Mouse (Mus musculus): Measurements from ENCODE around the gene Tet3. TPM values are rescaled to one million over a fixed set of nuclear protein-coding genes. Genes with fewer than 3 reads are reported as not detected.
A peak's percentile ranks its signal among the peaks of the same experiment; 100 is the strongest.

Gene Tet3
- polyA plus RNA-seq, 1 experiment = 46.8 TPM

DNA sequence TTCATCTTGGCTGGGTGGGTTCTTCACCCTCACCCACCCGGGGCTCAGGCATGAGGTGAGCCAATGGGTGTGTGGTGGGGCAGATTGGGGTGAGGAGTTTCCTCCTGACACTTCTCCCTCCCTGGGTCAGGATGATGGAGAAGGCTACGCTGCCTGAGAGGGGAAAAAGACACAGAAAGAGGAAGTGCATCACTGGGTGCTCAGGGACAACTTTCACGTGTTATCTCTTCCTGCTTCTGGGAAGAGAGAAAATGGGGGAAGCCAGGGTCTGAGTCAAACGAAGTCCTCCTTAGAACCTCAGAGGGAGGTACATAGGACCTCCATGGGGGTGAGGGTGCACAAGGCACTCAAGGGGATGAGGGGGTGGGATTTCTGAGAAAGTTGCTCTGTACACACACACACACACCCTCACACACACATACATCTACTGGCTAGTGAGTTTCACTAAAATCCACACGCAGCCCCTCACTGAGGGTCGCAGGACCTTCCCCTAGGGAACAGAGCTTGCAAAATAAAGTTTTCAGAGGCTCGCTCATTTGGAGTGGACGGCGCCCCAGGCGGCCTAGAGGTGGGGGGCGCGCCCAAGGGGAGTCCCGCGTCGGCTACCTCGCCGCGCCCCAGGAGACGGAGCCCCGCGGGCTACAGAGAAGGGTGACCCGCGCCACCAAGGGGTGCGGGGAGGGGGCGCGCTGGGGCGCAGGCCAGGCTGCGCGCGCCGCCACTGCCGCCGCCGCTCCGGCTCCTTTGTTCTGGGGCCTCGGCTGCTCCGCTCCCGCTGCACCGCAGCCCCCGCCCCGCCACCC lies 3.4 kb downstream of the Tet3 start:
- Histone ChIP-seq H3K27ac (ENCODE audit: insufficient read depth, low read depth, low read length) (peak overlapping the region; percentile 98), H3K4me1 (ENCODE audit: control insufficient read depth, insufficient read depth, low read length) (peaks cover 41% of the 10 kb centered on the region), H3K4me3 (ENCODE audit: insufficient read depth, low read length) (peak overlapping the region; percentile 79)
- TF ChIP-seq POLR2A (IDR thresholded peaks at IDR 0.05; ENCODE audit: borderline replicate concordance, low read depth, low read length) (no peak), CTCF (IDR thresholded peaks at IDR 0.05; ENCODE audit: low read depth, low read length) (no peak)

DNA sequence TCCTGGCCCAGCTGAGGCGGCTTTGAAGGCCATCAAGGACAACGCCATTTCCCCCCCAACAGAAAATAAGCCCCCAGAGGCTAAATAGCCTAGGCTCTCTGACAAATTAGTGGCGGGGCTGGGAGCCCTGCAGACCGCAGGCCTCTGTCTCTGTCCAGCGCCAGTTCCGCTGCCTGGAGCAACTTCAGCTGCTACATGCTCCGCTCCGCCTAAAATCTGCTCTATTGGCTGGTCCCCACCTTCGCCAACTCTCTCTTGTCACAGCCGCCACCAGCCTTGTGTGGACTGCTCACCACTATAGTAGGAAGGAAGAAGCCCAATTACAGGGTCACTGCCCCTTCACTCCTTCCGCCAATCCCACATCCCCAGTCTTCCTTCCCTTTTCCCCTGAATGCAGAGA lies 5.2 kb downstream of the Tet3 start:
- Histone ChIP-seq H3K4me1 (ENCODE audit: control insufficient read depth, insufficient read depth, low read length) (peaks cover 59% of the 10 kb centered on the region), H3K27ac (ENCODE audit: insufficient read depth, low read depth, low read length) (peak overlapping the region; percentile 76), H3K4me3 (ENCODE audit: insufficient read depth, low read length) (peak overlapping the region; percentile 79)
- no peak for TF ChIP-seq POLR2A (IDR thresholded peaks at IDR 0.05; ENCODE audit: borderline replicate concordance, low read depth, low read length)
- TF ChIP-seq CTCF (IDR thresholded peaks at IDR 0.05; ENCODE audit: low read depth, low read length) = no peak

DNA sequence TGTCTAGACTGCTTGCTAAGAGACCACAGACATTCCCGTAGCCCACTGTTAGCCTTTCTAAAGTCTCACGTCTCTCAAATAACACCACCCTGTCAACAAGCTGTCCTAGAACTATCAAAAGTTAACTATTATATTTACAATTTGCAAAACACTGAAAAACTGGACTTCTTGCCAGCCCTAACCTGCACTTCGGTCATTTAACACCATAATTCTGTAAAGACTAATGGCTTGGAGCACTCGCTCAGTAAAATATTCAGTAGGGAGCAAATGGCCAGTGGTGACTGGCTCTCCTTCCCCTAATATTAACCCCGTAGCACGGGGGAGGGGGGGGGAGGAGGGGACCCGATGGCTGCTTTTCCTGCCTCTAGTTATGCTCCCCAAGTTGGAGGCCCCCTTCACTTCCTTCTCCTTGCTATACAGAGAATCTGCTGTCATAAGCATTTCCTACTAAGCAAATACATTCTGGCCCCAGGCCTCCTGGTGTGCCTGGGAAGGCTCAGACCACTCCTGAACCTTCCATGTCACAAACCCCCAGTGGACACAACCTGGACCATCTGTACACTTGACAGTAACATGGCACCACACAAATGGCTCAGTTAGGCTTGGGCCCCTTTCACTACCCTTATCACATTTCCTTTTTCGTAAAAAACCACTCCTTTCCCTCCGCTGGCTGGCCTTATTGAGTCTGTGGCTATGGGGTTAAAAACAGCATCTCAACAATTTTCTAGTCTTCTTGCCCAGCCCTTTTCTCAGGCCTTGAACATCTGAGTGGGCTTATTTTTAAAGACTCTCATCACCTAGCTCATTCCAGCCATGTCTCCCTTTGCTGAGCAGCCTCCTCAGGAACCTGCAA lies 8.2 kb downstream of the Tet3 start:
- peak overlapping the region; percentile 43 for H3K4me3 ChIP-seq (ENCODE audit: insufficient read depth, low read length)
- TF ChIP-seq POLR2A (IDR thresholded peaks at IDR 0.05; ENCODE audit: borderline replicate concordance, low read depth, low read length) = no peak
- peaks cover 74% of the 10 kb centered on the region for H3K4me1 ChIP-seq (ENCODE audit: control insufficient read depth, insufficient read depth, low read length)
- peak overlapping the region; percentile 96 for H3K27ac ChIP-seq (ENCODE audit: insufficient read depth, low read depth, low read length)

DNA sequence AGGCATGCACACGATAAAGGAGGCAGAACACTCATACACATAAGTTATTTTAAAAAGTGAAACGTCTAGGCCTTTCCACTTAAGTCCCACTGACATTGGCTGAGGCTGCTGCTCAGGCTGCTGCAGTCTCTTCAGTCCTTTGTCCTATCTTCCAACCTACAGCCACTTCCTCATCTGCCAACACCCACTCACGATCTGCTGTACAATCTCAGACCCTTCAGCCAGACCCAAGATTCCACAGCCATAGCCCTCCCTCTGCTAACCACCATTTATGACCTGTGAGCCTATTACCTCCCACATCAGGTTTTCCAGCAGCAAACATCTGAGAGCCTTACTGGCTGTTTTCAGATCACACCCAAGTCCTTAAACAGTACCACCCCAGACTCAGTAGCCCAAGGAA lies 9.4 kb downstream of the Tet3 start:
- Histone ChIP-seq H3K27ac (ENCODE audit: insufficient read depth, low read depth, low read length) (peak overlapping the region; percentile 75), H3K4me1 (ENCODE audit: control insufficient read depth, insufficient read depth, low read length) (peaks cover 79% of the 10 kb centered on the region), H3K4me3 (ENCODE audit: insufficient read depth, low read length) (peak overlapping the region; percentile 19)
- TF ChIP-seq CTCF (IDR thresholded peaks at IDR 0.05; ENCODE audit: low read depth, low read length) (no peak), POLR2A (IDR thresholded peaks at IDR 0.05; ENCODE audit: borderline replicate concordance, low read depth, low read length) (no peak)

DNA sequence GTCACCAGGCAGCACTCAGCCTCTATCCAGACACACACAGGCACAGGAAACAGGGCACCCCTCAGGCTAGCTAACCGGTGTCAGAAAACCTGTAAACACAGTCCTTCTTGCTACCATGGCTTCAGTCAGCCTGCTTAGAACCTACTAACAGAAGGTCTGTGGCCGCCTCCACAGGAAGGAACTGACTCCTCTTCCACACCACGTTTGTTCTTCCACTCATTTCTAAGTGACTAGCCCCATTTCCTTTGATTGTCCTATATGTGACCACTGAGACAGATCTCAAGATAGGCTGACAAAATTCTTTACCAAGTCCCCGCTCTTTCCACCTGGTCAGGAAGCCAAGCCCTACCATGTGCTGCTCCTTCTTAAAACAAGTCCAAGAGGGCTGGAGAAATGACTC lies 10.0 kb downstream of the Tet3 start:
- TF ChIP-seq POLR2A (IDR thresholded peaks at IDR 0.05; ENCODE audit: borderline replicate concordance, low read depth, low read length) = no peak
- no peak for TF ChIP-seq CTCF (IDR thresholded peaks at IDR 0.05; ENCODE audit: low read depth, low read length)
- Histone ChIP-seq H3K4me3 (ENCODE audit: insufficient read depth, low read length) (peak overlapping the region; percentile 9; the same call in 1 of the 2 replicates), H3K4me1 (ENCODE audit: control insufficient read depth, insufficient read depth, low read length) (peaks cover 80% of the 10 kb centered on the region), H3K27ac (ENCODE audit: insufficient read depth, low read depth, low read length) (peak overlapping the region; percentile 75)

DNA sequence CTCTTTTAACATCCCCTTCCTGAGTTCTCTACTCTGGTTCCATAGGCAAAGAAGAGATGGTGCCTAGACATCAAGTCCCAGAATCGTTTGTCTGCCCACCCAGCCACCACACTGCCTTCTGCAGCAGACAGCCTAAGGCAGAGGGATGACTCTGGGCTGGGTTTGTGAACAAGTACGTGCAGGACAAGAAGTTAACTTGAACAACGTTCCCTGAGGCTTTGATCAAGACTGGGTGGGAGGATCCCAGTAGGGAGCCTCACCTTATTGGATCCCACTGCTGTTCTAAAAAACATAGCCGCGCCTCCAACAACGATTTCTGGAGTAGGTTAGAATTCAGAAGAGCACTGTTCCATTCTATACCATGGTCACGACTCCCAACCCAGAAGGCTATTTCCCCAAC lies 11.9 kb downstream of the Tet3 start:
- no peak overlapping the region for H3K4me3 ChIP-seq (ENCODE audit: insufficient read depth, low read length)
- H3K4me1 ChIP-seq (ENCODE audit: control insufficient read depth, insufficient read depth, low read length) = peaks cover 87% of the 10 kb centered on the region
- no peak for TF ChIP-seq CTCF (IDR thresholded peaks at IDR 0.05; ENCODE audit: low read depth, low read length)
- TF ChIP-seq POLR2A (IDR thresholded peaks at IDR 0.05; ENCODE audit: borderline replicate concordance, low read depth, low read length) = no peak
- H3K27ac ChIP-seq (ENCODE audit: insufficient read depth, low read depth, low read length) = no peak overlapping the region

DNA sequence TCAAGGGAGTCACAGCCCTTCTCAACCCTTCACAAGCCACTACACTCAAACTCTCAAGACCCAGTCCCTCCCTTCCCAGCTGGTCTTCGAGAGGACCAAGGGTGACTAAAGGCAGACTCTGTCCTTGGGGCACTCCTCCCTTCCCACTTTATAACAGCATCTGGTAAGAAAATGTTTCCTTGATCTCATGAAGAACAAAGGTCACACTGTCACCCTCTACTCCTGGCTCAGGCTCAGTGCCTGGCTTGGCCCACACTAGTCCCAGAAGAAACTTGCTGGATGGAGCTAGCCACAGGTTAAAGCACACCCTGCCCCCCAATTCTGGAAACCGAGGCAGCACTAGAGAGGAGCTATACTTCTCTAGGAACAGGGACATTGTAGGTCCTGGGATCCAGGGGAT lies 13.1 kb downstream of the Tet3 start:
- TF ChIP-seq POLR2A (IDR thresholded peaks at IDR 0.05; ENCODE audit: borderline replicate concordance, low read depth, low read length) = no peak
- TF ChIP-seq CTCF (IDR thresholded peaks at IDR 0.05; ENCODE audit: low read depth, low read length) = no peak
- H3K4me1 ChIP-seq (ENCODE audit: control insufficient read depth, insufficient read depth, low read length) = peaks cover 83% of the 10 kb centered on the region
- H3K27ac ChIP-seq (ENCODE audit: insufficient read depth, low read depth, low read length) = no peak overlapping the region

DNA sequence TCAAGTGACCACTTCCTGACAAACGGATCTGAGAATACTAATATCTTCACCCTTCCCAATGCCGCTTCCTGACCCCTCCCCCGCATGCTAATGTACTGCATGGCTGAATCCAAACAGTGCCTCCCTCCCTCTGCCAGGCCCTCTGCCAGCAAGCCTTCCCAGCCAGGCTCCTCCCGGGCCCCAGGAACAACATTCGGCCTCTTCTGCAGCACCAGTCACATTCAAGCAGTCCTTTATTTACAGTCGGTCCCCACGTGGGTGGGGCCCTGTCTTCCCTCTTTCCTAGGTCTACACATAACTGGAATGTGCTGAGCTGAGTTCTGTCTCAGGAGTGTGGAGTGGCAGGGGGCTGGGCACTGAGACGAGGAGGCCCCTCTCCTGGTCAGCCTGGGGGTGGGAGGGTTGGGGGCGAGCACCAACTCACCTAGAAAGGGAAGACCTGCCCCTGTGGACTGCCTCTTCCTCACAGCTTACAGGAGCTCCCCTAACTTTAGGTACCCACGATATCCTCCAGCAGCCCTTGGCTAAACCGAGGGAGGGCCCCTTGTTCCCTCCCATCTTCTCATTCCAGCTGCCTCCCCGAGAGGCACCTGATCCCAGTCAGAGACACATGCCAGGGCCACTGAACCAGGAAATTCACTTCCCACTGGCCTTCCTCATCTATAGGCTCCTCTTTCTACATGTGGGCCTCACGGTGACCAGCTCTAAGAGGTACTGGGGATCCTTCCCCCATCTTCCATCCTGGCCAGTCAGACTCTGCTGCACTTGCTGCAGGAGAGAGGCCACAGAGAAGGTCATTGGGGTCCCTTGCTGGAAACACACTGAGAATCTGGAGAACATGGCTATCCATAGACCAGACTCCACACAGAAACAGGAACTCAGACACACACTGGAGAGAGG lies 15.2 kb downstream of the Tet3 start:
- H3K27ac ChIP-seq (ENCODE audit: insufficient read depth, low read depth, low read length) = peak overlapping the region; percentile 70
- TF ChIP-seq POLR2A (IDR thresholded peaks at IDR 0.05; ENCODE audit: borderline replicate concordance, low read depth, low read length) = no peak
- no peak for TF ChIP-seq CTCF (IDR thresholded peaks at IDR 0.05; ENCODE audit: low read depth, low read length)
- 0 out of 2 replicates have a peak overlapping the region, but pooled peaks have one; percentile 5 for H3K4me3 ChIP-seq (ENCODE audit: insufficient read depth, low read length)
- H3K4me1 ChIP-seq (ENCODE audit: control insufficient read depth, insufficient read depth, low read length) = peaks cover 77% of the 10 kb centered on the region

More for the DNA sequence above, 13.1 kb downstream of the Tet3 start:
- H3K4me3 ChIP-seq (ENCODE audit: insufficient read depth, low read length) = no peak overlapping the region

DNA sequence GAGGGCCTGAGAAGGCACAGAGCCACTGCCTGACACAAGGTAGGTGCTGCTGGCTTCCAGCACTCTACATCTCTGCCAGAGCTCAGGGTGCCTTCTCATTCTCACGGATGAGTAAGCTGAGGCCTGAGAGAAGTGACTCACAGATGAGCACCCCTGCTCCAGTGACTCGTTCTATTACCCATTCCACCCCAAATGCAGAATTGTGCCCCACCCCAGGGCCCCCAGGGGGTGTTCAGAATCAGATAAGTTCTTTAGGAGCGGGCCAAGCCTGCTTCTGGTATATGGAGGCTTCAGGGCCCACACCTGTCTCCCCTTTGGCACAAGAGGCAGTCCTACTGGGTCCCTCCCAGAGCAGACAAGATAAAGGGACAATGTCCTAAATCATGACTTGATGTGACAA lies 16.2 kb downstream of the Tet3 start:
- TF ChIP-seq CTCF (IDR thresholded peaks at IDR 0.05; ENCODE audit: low read depth, low read length) (no peak), POLR2A (IDR thresholded peaks at IDR 0.05; ENCODE audit: borderline replicate concordance, low read depth, low read length) (no peak)
- peaks cover 67% of the 10 kb centered on the region for H3K4me1 ChIP-seq (ENCODE audit: control insufficient read depth, insufficient read depth, low read length)
- H3K4me3 ChIP-seq (ENCODE audit: insufficient read depth, low read length) = no peak overlapping the region
- peak overlapping the region; percentile 25 for H3K27ac ChIP-seq (ENCODE audit: insufficient read depth, low read depth, low read length)
